Mouse (Mus musculus): ENCODE measurements around the gene Inpp5a. TPM values are rescaled to one million over a fixed set of nuclear protein-coding genes. Genes with fewer than 3 reads are reported as not detected.

The Inpp5a gene
- polyA plus RNA-seq, 1 experiment from 2014 or later, result 35.5 TPM

DNA sequence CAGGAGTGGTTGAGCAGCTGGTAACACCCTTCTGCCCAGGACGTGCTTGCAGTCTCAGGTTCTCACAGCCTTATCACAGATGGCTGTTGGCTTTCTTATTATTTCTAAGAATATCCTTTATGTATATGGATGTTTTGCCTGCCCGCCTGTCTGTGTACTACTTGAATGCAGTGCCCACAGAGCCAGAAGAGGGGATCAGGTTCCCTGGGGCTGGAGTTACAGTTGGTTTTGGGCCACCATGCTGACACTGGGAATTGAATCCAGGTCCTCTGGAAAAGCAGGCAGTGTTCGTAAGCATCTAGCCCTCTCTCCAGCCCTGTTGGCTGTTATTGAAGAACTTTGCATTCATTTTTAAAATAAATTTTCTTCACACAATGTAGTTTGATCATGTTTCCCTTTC is 50.1 kb downstream of the Inpp5a start:
- no peak overlapping the region for H3K4me2 ChIP-seq (replicated peaks)
- H3K4me3 ChIP-seq (replicated peaks), result no peak overlapping the region
- H3K9ac ChIP-seq, result no peak overlapping the region
- H3K36me3 ChIP-seq, result no peaks in the 10 kb centered on the region
- no peaks in the 10 kb centered on the region for H3K9me3 ChIP-seq
- WGBS, result 69% methylated on average over 3 of the region's 3 CpGs
- no peak overlapping the region for H3K27ac ChIP-seq
- no peak for ATAC-seq
- no peaks in the 10 kb centered on the region for H3K27me3 ChIP-seq (replicated peaks)
- H3K4me1 ChIP-seq (replicated peaks), result peaks cover 34% of the 10 kb centered on the region

DNA sequence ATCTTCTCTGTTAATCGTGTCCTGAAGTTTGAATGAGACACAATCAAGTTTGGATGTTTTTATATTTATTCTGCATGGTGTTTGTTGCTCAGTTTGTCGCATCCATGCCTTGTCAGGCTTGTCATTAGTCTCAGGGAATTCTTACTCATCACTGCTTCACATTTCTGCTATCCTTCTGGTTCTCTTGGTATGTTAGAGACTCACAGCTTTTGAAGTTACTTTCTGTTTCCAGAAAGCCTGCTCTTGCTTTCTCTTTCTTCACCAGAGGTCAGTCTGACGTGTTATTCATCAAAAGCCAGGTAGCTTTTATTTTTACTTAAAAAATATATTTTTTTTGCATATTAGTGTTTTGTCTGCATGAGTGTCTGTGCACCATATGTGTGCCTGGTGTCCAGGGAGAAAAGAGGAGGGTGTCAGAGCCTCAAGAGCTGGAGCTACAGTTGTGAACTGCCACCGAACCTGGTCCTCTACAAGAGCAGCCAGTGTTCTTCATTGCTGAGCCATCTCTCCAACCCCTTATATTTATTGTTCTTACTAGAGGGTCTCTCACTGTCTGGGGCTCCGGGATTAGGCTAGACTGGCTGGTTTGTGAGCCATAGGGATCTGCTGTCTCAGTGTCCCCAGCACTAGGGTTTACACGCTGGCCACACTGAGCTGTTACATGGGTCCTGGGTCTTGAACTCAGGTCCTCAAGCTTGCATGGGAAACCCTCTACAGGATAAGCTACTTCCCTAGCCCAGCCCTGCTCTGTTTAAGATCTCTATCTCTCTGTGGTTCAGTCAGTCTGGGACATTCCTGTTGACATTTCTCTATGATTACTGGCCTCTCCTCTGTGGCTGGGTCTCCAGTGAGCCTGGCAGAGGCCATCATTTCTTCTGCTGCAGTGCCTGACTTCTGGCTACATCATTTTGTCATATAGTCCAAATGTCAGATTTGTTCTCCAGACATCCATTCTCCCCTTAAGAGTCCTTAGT is 51.3 kb downstream of the Inpp5a start:
- WGBS, result 78% methylated on average over 6 of the region's 6 CpGs
- H3K9me3 ChIP-seq, result no peaks in the 10 kb centered on the region

DNA sequence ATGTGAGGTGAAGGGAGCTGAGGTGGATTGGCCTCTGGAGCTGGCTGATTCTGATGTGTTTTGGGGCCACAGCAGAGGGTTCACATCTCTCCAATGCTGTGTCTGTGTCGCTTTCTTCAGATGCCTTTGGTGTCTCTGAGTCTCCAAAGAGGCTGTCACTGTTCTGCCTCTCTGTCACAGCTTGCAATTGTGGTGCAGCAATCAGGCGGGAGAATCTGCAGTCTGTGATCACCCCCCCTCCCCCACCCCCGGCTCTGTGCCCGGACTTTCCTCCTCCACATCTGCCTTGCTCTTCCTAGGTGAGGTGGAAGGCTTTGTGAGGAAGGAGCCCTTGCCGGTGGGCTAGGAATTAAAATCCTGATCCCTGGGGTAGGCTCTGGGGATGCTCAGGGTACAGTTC is 52.1 kb downstream of the Inpp5a start:
- H3K36me3 ChIP-seq, result no peaks in the 10 kb centered on the region
- no peak overlapping the region for H3K4me2 ChIP-seq (replicated peaks)
- no peaks in the 10 kb centered on the region for H3K27me3 ChIP-seq (replicated peaks)
- H3K9ac ChIP-seq, result no peak overlapping the region
- H3K27ac ChIP-seq, result no peak overlapping the region
- no peaks in the 10 kb centered on the region for H3K9me3 ChIP-seq
- no peak overlapping the region for H3K4me3 ChIP-seq (replicated peaks)
- ATAC-seq, result no peak
- H3K4me1 ChIP-seq (replicated peaks), result peaks cover 33% of the 10 kb centered on the region
- 35% methylated on average over 5 of the region's 5 CpGs for WGBS

More for the DNA sequence above, 51.3 kb downstream of the Inpp5a start:
- Histone ChIP-seq H3K4me3 (replicated peaks) (no peak overlapping the region), H3K4me2 (replicated peaks) (no peak overlapping the region), H3K27ac (peak overlapping the region; percentile 48; the same call in 1 of the 2 replicates), H3K36me3 (no peaks in the 10 kb centered on the region), H3K4me1 (replicated peaks) (peaks cover 33% of the 10 kb centered on the region), H3K27me3 (replicated peaks) (no peaks in the 10 kb centered on the region), H3K9ac (no peak overlapping the region)
- no peak for ATAC-seq

DNA sequence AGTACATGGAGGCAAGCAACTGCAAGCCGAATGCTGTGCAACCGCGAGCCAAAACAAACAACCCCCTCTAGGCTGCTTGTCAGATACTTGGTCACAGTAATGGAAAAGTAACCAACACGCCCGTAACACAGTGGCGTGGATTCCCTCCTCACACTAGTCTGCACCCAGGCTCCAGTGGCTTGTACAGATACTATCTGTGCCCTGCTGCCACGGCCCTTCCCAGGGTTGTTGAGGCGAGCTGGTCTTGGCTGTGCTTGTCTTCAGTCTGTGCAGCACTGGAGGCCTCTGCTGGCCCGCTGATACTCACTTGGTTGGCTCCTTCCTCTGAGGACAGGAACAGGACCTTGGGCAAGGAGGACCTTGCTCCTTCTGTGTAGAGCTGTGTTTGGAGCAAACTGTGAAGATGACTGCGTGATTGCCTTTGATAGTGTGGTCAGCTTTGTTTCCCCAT is 52.9 kb downstream of the Inpp5a start:
- ATAC-seq, result peak; percentile 55
- 79% methylated on average over 10 of the region's 10 CpGs for WGBS
- Histone ChIP-seq H3K4me2 (replicated peaks) (no peak overlapping the region), H3K4me1 (replicated peaks) (peaks cover 33% of the 10 kb centered on the region), H3K27ac (no peak overlapping the region), H3K27me3 (replicated peaks) (no peaks in the 10 kb centered on the region), H3K4me3 (replicated peaks) (no peak overlapping the region), H3K36me3 (no peaks in the 10 kb centered on the region), H3K9me3 (no peaks in the 10 kb centered on the region), H3K9ac (no peak overlapping the region)

DNA sequence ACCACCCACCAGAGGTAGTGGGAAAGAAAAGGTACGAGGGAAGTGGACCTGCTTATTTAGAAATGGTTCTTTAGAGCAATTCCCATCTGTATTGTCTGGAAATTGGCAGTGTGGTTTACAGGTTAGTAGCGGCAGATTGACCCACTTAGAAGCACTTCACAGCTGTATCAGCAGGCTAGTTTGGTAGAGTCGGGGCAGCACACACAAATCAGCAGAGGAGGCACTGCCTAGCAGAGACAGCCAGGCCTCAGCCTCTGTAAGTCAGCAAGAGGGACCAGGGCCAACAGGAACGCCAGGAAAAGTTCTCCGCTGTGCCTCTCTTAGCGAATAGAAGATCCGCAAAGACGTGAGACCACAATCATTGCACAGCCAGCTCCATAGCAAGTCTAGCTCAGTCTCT is 56.7 kb downstream of the Inpp5a start:
- WGBS, result 70% methylated on average over 8 of the region's 8 CpGs
- Histone ChIP-seq H3K4me3 (replicated peaks) (no peak overlapping the region), H3K27me3 (replicated peaks) (no peaks in the 10 kb centered on the region), H3K4me1 (replicated peaks) (peaks cover 18% of the 10 kb centered on the region), H3K4me2 (replicated peaks) (no peak overlapping the region), H3K27ac (no peak overlapping the region), H3K36me3 (no peaks in the 10 kb centered on the region), H3K9ac (no peak overlapping the region), H3K9me3 (no peaks in the 10 kb centered on the region)
- ATAC-seq, result no peak

DNA sequence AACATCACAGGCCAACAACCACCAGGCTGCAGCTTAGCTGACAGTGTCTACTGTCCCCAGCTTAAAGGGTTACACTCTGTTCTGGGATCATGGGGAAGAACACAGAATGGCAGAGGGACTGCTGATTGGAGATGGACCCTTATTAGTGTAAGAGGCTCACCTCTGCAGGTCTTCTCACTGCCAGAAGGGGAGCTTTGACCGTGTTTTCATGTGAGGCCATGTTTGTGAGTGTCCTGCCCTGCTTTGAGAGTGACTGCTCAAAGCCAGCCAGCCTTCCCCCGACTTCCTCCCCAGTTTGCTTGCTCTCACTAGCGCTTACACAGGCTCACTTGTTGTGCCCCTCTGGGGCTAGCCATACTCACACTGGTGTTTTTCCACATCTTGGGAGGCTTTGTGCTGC is 58.5 kb downstream of the Inpp5a start:
- no peak overlapping the region for H3K4me2 ChIP-seq (replicated peaks)
- H3K4me3 ChIP-seq (replicated peaks), result no peak overlapping the region
- H3K27ac ChIP-seq, result no peak overlapping the region
- no peaks in the 10 kb centered on the region for H3K36me3 ChIP-seq
- H3K9me3 ChIP-seq, result no peaks in the 10 kb centered on the region
- ATAC-seq, result no peak
- H3K4me1 ChIP-seq (replicated peaks), result 0 out of 2 replicates have a peak, but pooled peaks cover 3% of the 10 kb centered on the region
- H3K27me3 ChIP-seq (replicated peaks), result no peaks in the 10 kb centered on the region
- WGBS, result 78% methylated on average over 3 of the region's 3 CpGs
- H3K9ac ChIP-seq, result no peak overlapping the region

DNA sequence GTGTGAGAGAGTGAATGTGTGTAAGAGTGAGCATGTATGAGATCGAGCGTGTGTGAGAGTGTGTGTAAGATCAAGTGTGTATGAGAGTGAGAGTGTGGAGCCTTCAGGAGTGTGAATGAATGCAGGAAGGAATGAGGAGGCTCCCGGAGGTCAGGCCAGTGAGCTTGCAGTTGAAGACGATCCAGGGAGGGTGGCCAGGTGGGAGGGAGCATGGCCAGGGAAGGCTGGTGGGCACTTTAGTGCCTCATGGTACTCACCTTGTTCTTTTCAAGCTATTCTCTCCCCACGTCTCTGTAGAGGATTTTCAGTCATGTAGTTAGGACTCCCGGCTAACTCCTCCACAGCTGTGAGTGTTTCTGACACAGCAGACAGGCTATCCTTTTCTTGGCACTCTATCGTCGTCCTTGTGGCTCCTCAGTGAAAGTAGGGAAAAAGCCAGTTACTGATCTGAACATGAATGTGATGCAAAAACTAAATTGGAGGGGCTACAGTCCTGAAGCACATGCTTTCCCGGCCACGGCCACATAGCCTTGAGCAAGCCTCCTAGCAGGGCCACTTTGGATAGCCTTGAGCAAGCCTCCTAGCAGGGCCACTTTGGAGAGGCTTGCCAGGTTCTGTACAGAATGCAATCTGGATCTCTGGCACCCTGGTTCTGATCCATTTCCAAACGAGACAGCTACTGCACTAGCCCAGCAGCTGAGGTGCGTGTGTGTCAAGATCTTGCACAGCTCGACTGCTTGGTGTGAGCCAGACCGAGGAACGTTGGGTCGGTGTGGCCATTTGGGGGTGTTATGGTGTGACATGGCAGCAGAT is 61.5 kb downstream of the Inpp5a start:
- no peaks in the 10 kb centered on the region for H3K36me3 ChIP-seq
- H3K27ac ChIP-seq, result no peak overlapping the region
- 75% methylated on average over 16 of the region's 16 CpGs for WGBS
- H3K4me1 ChIP-seq (replicated peaks), result peaks cover 6% of the 10 kb centered on the region
- H3K4me2 ChIP-seq (replicated peaks), result no peak overlapping the region
- no peak for ATAC-seq
- H3K9me3 ChIP-seq, result no peaks in the 10 kb centered on the region
- H3K9ac ChIP-seq, result no peak overlapping the region
- H3K27me3 ChIP-seq (replicated peaks), result no peaks in the 10 kb centered on the region
- H3K4me3 ChIP-seq (replicated peaks), result no peak overlapping the region

DNA sequence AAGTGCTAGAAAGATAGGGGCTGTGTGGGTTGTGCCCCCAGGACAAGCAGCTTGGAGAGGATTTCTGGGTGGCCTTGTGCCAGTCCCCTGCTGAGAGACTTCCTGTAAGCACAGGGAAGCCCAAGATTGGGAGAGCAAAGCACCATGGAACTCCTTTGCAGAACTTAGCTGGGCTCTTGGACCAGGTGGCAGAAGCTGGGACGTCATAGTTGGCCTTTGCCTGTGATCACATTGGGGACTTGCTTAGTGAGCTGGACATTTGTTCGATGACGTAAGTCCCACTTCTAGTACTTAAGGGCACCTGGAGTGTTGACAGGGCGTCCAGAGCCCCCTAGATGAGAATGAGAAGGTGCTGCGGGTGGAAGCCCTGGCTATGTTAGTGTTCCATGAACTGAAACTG is 62.8 kb downstream of the Inpp5a start:
- Histone ChIP-seq H3K4me1 (replicated peaks) (peaks cover 6% of the 10 kb centered on the region), H3K4me2 (replicated peaks) (no peak overlapping the region), H3K27ac (no peak overlapping the region), H3K27me3 (replicated peaks) (no peaks in the 10 kb centered on the region), H3K36me3 (no peaks in the 10 kb centered on the region), H3K9ac (no peak overlapping the region), H3K4me3 (replicated peaks) (no peak overlapping the region), H3K9me3 (no peaks in the 10 kb centered on the region)
- no peak for ATAC-seq
- 87% methylated on average over 5 of the region's 5 CpGs for WGBS

DNA sequence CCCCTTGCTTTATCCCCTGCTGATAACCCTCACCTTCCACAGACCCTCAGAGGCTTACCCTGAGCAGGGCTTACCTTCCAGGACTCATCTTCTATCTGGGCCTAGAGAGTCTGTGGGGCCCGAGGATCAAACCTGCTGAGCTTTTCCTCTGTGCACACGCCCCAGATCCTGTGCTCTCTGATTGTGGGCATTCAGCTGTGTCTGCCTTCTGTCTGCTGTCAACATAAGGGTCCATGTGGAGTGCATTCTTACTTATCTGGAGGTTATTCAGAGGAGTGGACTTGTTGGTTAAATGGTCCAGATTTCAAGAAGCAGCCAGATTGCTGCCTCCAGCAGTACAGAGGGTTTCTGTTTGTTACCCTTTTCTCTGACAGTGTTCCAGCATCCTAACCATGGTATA is 63.3 kb downstream of the Inpp5a start:
- Histone ChIP-seq H3K4me2 (replicated peaks) (no peak overlapping the region), H3K9me3 (no peaks in the 10 kb centered on the region), H3K27me3 (replicated peaks) (no peaks in the 10 kb centered on the region), H3K4me1 (replicated peaks) (peaks cover 6% of the 10 kb centered on the region), H3K36me3 (no peaks in the 10 kb centered on the region), H3K9ac (no peak overlapping the region), H3K4me3 (replicated peaks) (no peak overlapping the region), H3K27ac (no peak overlapping the region)
- WGBS, result 40% methylated on average over 2 of the region's 2 CpGs
- no peak for ATAC-seq

DNA sequence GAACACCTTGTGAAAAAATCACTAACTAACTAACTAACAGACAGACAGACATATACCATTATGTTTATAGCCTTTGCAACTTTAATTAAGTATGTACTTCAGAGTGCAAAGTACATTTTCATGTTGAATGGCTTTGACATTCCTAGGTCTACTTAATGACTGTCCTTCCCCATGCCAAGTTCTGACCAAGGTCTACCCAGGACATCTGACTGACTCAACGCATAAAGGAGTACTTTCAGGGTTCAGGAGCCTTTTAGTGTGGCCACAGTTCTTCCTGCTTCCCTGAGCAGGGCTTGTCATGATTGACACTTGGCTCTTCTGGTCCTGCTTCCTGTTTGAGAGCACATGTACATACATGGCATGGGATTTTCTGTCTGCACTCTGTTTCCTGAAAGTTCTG is 64.3 kb downstream of the Inpp5a start:
- peaks cover 6% of the 10 kb centered on the region for H3K4me1 ChIP-seq (replicated peaks)
- H3K4me3 ChIP-seq (replicated peaks), result no peak overlapping the region
- H3K36me3 ChIP-seq, result no peaks in the 10 kb centered on the region
- no peak overlapping the region for H3K27ac ChIP-seq
- H3K9me3 ChIP-seq, result no peaks in the 10 kb centered on the region
- no peak overlapping the region for H3K9ac ChIP-seq
- no peaks in the 10 kb centered on the region for H3K27me3 ChIP-seq (replicated peaks)
- 57% methylated on average over 1 of the region's 1 CpGs for WGBS
- no peak overlapping the region for H3K4me2 ChIP-seq (replicated peaks)
- ATAC-seq, result peak; percentile 69; the same call in 1 of the 2 replicates

DNA sequence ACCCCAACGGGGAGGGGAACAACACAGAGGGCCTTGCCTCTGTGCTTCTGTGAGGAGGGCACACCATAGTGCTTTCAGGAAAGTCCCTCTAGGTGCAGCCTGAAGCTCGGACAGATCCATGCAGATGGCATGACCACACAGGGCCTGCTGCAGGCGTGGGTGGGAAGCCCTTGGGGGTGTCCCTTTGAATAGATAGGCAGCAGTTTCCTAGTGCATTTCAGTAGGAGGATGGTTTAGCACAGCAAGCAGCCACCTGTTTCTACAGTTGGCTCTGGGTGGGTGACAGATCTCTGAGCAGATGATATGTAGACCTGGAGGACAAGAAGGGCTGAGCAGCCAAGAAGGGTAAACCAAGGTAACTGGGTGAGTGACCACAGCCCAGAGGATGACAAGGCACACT is 65.4 kb downstream of the Inpp5a start:
- Histone ChIP-seq H3K27me3 (replicated peaks) (no peaks in the 10 kb centered on the region), H3K4me3 (replicated peaks) (no peak overlapping the region), H3K4me1 (replicated peaks) (peaks cover 6% of the 10 kb centered on the region), H3K27ac (no peak overlapping the region), H3K9me3 (no peaks in the 10 kb centered on the region), H3K4me2 (replicated peaks) (no peak overlapping the region), H3K36me3 (no peaks in the 10 kb centered on the region), H3K9ac (no peak overlapping the region)
- no peak for ATAC-seq
- WGBS, result 82% methylated on average over 3 of the region's 3 CpGs

DNA sequence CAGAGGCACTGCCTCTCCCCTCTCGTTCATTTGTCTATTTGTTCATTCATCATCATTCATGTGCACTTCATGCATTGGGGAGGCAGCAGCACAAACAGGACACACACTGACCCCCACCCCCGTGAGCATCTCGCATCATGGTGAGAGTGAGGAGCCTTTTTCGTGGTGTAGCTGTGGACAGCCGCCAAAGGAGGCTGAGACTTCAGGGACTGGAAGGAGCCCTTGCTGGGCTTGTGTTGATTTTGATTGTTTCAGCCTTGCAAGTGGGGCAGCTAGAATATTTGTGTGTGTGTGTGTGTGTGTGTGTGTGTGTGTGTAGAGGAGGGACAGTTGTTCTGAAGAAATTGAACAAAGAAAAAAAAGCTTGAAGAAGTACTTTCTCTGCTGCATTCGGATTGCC is 67.8 kb downstream of the Inpp5a start:
- Histone ChIP-seq H3K9me3 (no peaks in the 10 kb centered on the region), H3K4me3 (replicated peaks) (no peak overlapping the region), H3K9ac (no peak overlapping the region), H3K36me3 (no peaks in the 10 kb centered on the region), H3K27me3 (replicated peaks) (no peaks in the 10 kb centered on the region), H3K4me2 (replicated peaks) (no peak overlapping the region), H3K27ac (no peak overlapping the region), H3K4me1 (replicated peaks) (peaks cover 6% of the 10 kb centered on the region)
- no peak for ATAC-seq
- WGBS, result 73% methylated on average over 6 of the region's 6 CpGs
